Mouse (Mus musculus): Measurements from ENCODE around the gene Il15. TPM values are rescaled to one million over a fixed set of nuclear protein-coding genes. Genes with fewer than 3 reads are reported as not detected.
A peak's percentile ranks its signal among the peaks of the same experiment; 100 is the strongest.

Gene Il15
- polyA plus RNA-seq, 1 experiment from 2014 or later: 3.5 TPM

DNA sequence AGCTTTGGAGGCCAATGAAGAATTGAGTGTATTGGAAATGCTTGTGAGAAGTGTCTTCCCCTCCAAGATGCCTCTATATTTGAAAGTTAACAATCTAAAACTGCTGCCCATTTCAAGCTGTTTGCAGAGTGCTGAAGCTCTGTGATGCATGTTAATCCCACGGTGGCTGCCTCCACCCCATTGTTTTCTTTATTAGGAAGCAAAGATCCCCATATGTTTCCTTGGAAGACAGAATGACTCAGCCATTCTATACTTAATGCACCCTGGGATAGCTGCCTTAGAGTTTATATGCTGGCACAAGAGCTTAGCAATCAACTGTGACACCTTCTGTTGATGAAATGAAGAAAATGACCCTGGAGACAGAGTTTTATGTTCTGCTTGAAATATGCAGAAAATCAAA lies 96.6 kb downstream of the Il15 start:
- H3K27me3 ChIP-seq: no peaks in the 10 kb centered on the region
- ChIA-PET CTCF (interaction anchor here (1.3 to 1.4 kb wide), 2 partner anchors 10 to 19 kb away, joined by 3 read pairs; no protein-coding TSS in a partner anchor), POLR2A (interaction anchor here (0.7 kb wide), 1 partner anchor 465 kb away, joined by 3 read pairs; no protein-coding TSS in a partner anchor)
- no peak for TF ChIP-seq CTCF (IDR thresholded peaks at IDR 0.05)
- DNase-seq (ENCODE audit: low read depth, low spot score): no peak
- in situ Hi-C loops (cut with MboI; ENCODE audit: low pct_unique_long_range_greater_than_20kb): no loop called here
- no peak for ATAC-seq

- ChIA-PET POLR2A (interaction anchor here (0.6 kb wide), 1 partner anchor 1212 kb away, joined by 3 read pairs; no protein-coding TSS in a partner anchor), CTCF (interaction anchor here (1.4 kb wide), 1 partner anchor 47 kb away, joined by 3 read pairs; no protein-coding TSS in a partner anchor)
- TF ChIP-seq CTCF (IDR thresholded peaks at IDR 0.05): no peak
- no peaks in the 10 kb centered on the region for H3K27me3 ChIP-seq
- ATAC-seq (peak; percentile 93), DNase-seq (ENCODE audit: low read depth, low spot score) (peak; percentile 28)
- in situ Hi-C loops (cut with MboI; ENCODE audit: low pct_unique_long_range_greater_than_20kb): no loop called here
Observed at GRCm38 (mm10) chr8:82296256-82296655, 106.8 kb downstream of the Il15 start.

GRCm38 (mm10) chr8:82291659-82292058 lies 111.4 kb downstream of the Il15 start:
- H3K27me3 ChIP-seq: no peaks in the 10 kb centered on the region
- in situ Hi-C loops (cut with MboI; ENCODE audit: low pct_unique_long_range_greater_than_20kb): no loop called here
- ChIA-PET CTCF (no interaction called here), POLR2A (no interaction called here)
- ATAC-seq (no peak), DNase-seq (ENCODE audit: low read depth, low spot score) (no peak)
- TF ChIP-seq CTCF (IDR thresholded peaks at IDR 0.05): no peak

DNA sequence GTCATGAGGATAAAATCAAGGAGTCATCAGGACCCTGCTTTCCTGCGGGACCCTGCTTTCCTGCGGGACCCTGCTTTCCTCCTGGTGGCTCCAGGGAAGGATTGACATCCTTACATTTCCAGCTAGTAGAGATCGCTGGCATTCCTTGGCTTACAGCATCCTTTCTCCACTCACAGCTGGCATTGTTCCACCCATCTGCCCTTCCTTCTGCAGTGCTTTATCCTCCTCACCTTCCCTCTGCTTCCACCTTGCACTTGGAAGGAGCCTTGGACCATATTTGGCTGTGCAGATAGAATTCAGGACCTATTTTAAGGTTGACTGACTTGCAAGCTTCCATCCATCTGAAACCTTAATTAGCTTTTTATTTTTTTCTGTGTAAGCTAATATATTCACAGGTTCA lies 117.2 kb downstream of the Il15 start:
- CTCF ChIA-PET: no interaction called here
- POLR2A ChIA-PET: no interaction called here
- ATAC-seq: no peak
- no peak for DNase-seq (ENCODE audit: low read depth, low spot score)
- no peak for TF ChIP-seq CTCF (IDR thresholded peaks at IDR 0.05)
- peaks cover 3% of the 10 kb centered on the region for H3K27me3 ChIP-seq
- in situ Hi-C loops (cut with MboI; ENCODE audit: low pct_unique_long_range_greater_than_20kb): no loop called here

DNA sequence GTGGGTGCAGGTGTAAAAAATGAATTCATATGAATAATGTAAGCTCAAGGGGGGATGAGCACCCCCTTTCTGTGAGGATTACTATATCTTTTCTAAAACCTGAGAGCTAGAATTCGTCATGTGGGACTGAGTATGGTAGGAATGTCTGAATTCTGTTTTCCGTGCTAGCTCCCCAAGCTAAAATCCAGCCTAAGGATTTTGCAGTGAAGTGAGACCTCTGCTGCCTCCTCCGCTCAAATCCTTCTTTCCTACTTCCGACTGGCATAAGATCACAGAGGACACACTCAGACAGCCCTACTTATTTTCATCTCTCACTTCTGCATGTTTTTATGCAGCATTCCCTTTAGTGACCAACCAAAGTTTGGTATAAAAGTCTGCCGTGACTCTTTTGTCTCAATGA lies 121.0 kb downstream of the Il15 start:
- TF ChIP-seq CTCF (IDR thresholded peaks at IDR 0.05): no peak
- H3K27me3 ChIP-seq: peaks cover 9% of the 10 kb centered on the region
- ATAC-seq (no peak), DNase-seq (ENCODE audit: low read depth, low spot score) (no peak)
- POLR2A ChIA-PET: interaction anchor here (1.2 kb wide), 1 partner anchor 13 kb away, joined by 3 read pairs; no protein-coding TSS in a partner anchor
- CTCF ChIA-PET: interaction anchor here (0.7 to 1.4 kb wide), 3 partner anchors 11 to 27 kb away, joined by 3 to 4 read pairs (median 3); no protein-coding TSS in a partner anchor
- in situ Hi-C loops (cut with MboI; ENCODE audit: low pct_unique_long_range_greater_than_20kb): no loop called here

Measured in Patski (cell line).